Mouse (Mus musculus): ENCODE measurements around the gene Dok3. TPM values are rescaled to one million over a fixed set of nuclear protein-coding genes. Genes with fewer than 3 reads are reported as not detected.
A peak's percentile ranks its signal among the peaks of the same experiment; 100 is the strongest.
"Not testable (repeated sequence)": the region's sequence is repeated elsewhere in the genome, so short reads cannot be mapped to it uniquely, and the experiment has no call there.

The Dok3 gene
- total RNA-seq (2021) = 1 to 10 TPM; 9.6 to 9.7 TPM

GRCm38 (mm10) chr13:55529198-55529915, at the start of gene Dok3:
TSS of gene Dok3 (minus strand) at chr13:55529296.
- DNase-seq (ENCODE audit: extremely low spot score in 1 of 2, low spot score in 1 of 2) = no peak

GRCm38 (mm10) chr13:55578086-55578485, 49.0 kb upstream of the Dok3 start:
- no peak for DNase-seq (ENCODE audit: extremely low spot score in 1 of 2, low spot score in 1 of 2)

GRCm38 (mm10) chr13:55576872-55577271, 47.8 kb upstream of the Dok3 start:
- not testable (repeated sequence) for DNase-seq (ENCODE audit: extremely low spot score in 1 of 2, low spot score in 1 of 2)

GRCm38 (mm10) chr13:55575932-55576331, 46.8 kb upstream of the Dok3 start:
- DNase-seq (ENCODE audit: extremely low spot score in 1 of 2, low spot score in 1 of 2) = no peak

DNA sequence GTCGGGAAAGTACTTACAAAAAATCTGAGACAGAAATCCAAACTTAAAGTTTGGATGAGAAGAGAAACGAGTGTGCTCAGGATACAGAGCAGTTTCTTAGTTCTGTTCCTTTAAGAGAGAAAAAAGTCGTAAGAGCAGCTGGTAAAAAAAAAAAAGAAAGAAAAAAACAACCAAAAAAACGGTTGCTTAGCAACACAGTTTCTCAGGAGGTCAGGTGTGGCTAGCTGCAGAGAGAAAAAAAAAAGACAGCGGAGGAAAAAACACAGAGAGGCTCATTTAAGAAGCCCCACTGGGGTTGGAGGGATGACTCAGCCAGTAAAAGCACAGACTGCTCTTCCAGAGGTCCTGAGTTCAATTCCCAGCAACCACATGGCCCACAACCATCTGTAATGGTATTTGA, 45.2 kb upstream of the Dok3 start:
- no peak for DNase-seq (ENCODE audit: extremely low spot score in 1 of 2, low spot score in 1 of 2)

DNA sequence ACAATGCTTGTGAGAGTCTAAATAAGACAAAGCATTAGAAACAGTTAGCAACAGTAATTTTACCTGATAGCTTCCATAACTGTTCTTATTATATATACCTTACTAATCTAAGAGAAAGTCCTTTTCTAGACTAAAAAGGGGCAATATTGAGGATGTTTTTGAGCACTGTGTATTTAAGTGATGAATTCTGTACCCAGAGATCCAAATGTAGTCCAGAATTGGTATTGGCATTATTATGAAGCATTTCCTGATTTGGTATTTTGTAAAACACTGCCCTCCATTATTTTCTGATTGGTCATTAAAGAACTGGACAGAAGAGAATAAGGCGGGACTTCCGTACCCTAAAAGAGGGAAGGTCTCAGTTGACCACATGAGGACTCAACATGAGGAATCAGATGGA, 44.3 kb upstream of the Dok3 start, which contains the start of gene Tmed9:
Gene Tmed9, plus strand, starts transcription at position 301 of the 400 bp plus-strand sequence.
- DNase-seq (ENCODE audit: extremely low spot score in 1 of 2, low spot score in 1 of 2) = no peak

DNA sequence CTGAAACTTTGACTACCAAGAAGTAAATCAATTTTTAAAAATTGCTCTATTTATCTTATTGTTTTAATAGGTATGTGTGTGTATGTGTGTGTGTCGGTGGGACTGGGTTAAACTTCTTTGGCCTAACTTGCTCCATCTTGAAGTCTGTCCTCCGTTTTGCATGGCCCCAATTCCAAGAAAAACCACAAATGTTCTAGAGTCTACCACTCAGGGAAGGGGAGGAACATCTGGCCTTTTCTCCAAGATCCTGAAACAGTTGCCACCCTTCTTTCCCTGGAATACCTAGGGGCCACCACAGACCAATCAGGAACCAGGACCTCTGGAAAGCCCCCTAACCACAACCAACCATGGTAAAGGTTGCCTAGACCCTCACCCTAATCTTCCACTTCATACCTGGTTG, 42.9 kb upstream of the Dok3 start:
- no peak for DNase-seq (ENCODE audit: extremely low spot score in 1 of 2, low spot score in 1 of 2)

- DNase-seq (ENCODE audit: extremely low spot score in 1 of 2, low spot score in 1 of 2) = peak; percentile 90 to 92
These were observed 42.1 kb upstream of the Dok3 start, which contains the start of gene Fam193b for GRCm38 (mm10) chr13:55571027-55571751. TSS of gene Fam193b (minus strand) at chr13:55571120.

DNA sequence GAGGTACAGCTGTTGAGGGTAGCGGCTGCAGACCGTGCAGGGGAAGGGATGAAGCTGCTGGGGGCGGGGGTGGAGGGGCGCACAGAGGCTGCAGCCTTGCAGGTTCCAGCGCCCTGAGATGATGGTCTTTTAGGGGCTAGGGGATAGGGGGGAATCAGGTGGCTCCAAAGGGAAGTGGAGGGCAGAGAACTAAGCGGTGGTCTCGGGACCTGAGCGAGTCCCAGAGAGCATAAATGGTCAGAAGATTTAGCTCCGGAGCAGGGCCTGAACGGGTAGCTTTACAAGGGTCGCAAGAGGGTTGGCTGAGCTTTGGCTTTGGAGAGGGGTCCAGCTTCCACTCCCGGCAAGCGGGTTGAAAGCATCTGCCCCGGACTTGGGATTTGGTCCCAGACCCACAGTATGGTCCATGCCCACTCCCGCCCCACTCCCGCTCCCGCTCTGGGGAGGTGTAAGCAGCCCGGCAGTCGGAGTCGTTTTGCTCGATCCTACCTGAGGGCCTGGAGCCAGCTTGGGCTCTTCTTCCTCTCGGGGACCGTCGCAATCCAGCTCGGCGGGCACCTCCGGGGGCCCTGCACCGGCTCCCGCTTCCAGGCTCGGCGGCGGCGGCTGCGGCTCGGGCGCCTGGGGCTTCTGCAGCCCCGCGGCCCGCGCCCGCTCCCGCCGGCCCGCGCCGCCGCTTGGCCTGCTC, 41.3 kb upstream of the Dok3 start:
- peak in 1 of 2 experiments; percentile 40 for DNase-seq (ENCODE audit: extremely low spot score in 1 of 2, low spot score in 1 of 2)

GRCm38 (mm10) chr13:55569726-55570285, 40.7 kb upstream of the Dok3 start:
- peak in 1 of 2 experiments; percentile 22 for DNase-seq (ENCODE audit: extremely low spot score in 1 of 2, low spot score in 1 of 2)

GRCm38 (mm10) chr13:55568524-55568923, 39.4 kb upstream of the Dok3 start:
- DNase-seq (ENCODE audit: extremely low spot score in 1 of 2, low spot score in 1 of 2) = not testable (repeated sequence)

DNA sequence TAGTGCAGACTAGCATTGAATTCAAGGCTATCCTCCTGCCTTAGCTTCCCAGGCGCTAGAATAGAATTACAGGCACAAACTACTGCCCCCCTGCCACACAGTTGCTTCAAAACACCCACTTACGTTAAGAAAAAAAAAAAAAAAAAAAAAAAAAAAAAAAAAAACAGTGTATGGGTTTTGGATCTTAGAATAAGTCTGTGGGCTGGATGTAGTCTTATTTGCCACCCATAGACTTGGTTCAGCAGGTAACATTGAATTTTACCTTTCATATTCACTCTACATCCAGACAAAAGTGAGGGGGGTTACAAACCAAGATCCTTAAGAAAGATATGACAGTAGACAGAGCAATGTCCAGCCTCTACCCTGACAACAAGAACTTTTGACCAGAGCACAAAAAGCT, 38.9 kb upstream of the Dok3 start:
- DNase-seq (ENCODE audit: extremely low spot score in 1 of 2, low spot score in 1 of 2) = no peak

DNA sequence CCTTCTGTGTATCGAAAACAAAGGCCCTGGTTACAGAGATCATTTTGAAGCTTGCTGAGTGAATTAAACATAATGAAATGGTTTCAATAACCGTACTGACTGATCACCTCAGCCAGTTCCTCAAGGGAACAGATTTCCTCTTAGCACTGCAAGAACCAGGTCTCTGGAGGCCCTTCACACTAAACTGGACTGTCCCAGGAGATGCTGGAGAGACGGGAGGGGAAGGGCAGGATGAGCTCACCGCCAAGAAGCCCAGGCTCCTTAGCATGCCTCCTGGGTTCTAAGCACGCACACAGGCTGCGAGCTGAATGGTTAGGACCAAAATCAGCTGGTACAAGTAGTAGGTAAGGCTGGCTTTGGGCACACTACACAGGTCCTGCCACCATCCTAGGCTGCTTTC, 37.9 kb upstream of the Dok3 start:
- no peak for DNase-seq (ENCODE audit: extremely low spot score in 1 of 2, low spot score in 1 of 2)

DNA sequence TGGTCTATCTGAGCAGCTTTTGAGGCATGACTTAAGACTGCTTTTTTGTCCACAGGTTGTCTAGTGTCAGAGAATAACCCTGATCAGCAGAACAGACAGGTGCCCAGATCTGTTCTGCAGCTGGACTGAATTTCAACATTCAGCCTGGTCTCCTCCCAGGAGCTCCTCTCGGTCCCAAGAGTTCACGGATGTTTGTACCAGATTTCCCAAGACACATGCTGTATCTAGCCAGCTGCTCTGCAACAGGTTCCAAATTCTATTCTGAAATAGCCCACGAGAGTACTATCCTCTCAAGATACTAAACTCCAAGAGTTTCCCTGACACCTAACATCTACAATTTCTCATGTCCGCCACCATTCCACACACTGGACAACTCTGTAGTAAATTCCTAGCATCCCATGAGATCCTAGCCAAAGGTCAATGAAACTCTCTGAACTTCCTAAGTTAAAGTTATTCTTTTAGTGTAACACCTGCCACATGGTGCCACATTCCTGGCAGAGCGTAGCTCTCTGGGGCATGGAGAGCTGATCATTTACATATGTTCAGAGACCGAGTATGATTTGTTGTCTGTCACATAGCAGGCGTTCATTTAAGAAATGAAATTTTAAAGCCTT, 34.3 kb upstream of the Dok3 start:
- DNase-seq (ENCODE audit: extremely low spot score in 1 of 2, low spot score in 1 of 2) = no peak

GRCm38 (mm10) chr13:55557499-55557898, 28.4 kb upstream of the Dok3 start:
- DNase-seq (ENCODE audit: extremely low spot score in 1 of 2, low spot score in 1 of 2) = no peak

DNA sequence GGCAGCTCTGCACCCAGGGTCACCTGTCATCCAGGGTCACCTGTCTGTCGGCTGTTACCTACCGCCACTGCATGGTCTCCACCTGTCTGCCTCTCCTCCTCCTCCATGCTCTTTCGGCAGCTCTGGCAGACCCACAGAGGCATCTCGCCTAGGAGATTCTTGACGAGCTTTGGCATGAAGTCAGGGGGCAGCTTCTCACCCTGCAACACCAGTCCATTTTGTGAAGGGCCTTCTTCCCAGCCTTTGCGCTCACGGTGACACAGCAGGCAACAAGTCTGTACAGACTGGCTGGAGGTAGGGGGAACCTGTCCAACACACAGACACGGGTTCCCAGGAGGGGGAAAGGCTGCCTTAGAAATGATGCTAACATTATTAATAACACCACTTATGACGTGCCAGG, 26.8 kb upstream of the Dok3 start:
- no peak for DNase-seq (ENCODE audit: extremely low spot score in 1 of 2, low spot score in 1 of 2)

DNA sequence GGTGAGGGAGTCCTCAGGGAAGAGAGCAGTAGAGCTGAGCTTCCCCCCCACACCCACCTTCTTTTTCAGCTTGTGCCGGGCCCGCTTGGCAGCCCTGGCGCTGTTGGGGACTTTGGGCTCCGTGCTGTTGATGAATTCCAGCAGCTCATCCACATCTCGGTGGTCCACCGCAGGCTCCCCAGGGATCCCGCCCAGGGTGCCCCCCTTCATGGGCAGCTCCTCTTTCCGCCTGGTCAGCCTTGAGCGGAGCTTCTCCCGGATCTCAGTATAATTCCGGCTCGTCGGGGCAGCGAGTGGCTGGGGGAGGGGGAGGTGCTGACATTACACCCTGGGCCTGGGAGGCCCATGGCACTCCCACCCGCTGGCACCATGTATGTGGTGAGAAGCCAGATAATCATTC, 20.0 kb upstream of the Dok3 start:
- no peak for DNase-seq (ENCODE audit: extremely low spot score in 1 of 2, low spot score in 1 of 2)

DNA sequence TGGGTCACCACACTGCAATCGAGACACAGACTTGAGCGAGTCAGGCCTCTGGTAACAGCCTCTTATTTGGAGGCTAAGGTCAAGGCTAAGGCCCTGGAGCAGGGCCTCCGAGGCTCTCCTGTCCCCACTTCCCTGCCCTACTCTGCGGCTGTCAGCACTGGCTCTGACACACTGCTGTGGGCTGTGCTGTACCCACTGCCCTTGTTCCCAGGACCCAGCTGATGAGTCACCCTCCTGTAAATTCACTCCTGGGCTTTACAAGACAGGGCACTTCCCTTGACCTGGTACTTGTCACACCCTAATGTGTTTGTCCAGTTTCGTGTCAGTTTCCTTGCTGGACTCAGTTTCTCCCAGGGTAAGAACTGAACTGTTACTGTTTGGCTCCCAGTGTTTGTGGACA, 19.3 kb upstream of the Dok3 start:
- DNase-seq (ENCODE audit: extremely low spot score in 1 of 2, low spot score in 1 of 2) = no peak

GRCm38 (mm10) chr13:55547916-55548315, 18.8 kb upstream of the Dok3 start:
- no peak for DNase-seq (ENCODE audit: extremely low spot score in 1 of 2, low spot score in 1 of 2)

- DNase-seq (ENCODE audit: extremely low spot score in 1 of 2, low spot score in 1 of 2) = no peak
These were observed 15.7 kb upstream of the Dok3 start for GRCm38 (mm10) chr13:55544792-55545191.

Data from layer of hippocampus, postnatal 25 days (tissue).